Mouse (Mus musculus) heart, embryonic 11.5 days (tissue): ENCODE data around the gene Rtl8a. TPM values are rescaled to one million over a fixed set of nuclear protein-coding genes. Genes with fewer than 3 reads are reported as not detected.
A peak's percentile ranks its signal among the peaks of the same experiment; 100 is the strongest.
"Not testable (repeated sequence)": the region's sequence is repeated elsewhere in the genome, so short reads cannot be mapped to it uniquely, and the experiment has no call there.

Source experiments
- ATAC-seq: fragments of 200-750 bp; cut with Nextera tagmentation; replicated peaks from 2 replicates; pipeline ENCODE4 v1.8.0; 2017; ENCODE audit warnings: moderate library complexity; ENCODE audit not compliant: insufficient number of reproducible peaks, low FRiP score, low TSS enrichment
- H3K27ac ChIP-seq: fragments of 300-500 bp; sonication (generic); 2 replicates; pipeline ENCODE4 v1.5.1; 2014; ENCODE audit warnings: mild to moderate bottlenecking, low read depth, low read length
- H3K27me3 ChIP-seq: fragments of 300-500 bp; sonication (generic); 2 replicates; pipeline ENCODE4 v1.6.1; 2014; ENCODE audit warnings: mild to moderate bottlenecking, low read length, mixed read lengths; ENCODE audit not compliant: control insufficient read depth, insufficient read depth
- H3K36me3 ChIP-seq: fragments of 300-500 bp; sonication (generic); 2 replicates; pipeline ENCODE4 v1.6.1; 2014; ENCODE audit warnings: mild to moderate bottlenecking, low read length, moderate library complexity, mixed read lengths; ENCODE audit not compliant: control insufficient read depth, insufficient read depth
- H3K4me1 ChIP-seq: fragments of 300-500 bp; sonication (generic); 2 replicates; pipeline ENCODE4 v1.6.1; 2014; ENCODE audit warnings: low read length; ENCODE audit not compliant: control insufficient read depth, insufficient read depth
- H3K4me2 ChIP-seq: fragments of 300-500 bp; sonication (generic); 2 replicates; pipeline ENCODE4 v1.6.1; 2014; ENCODE audit warnings: mild to moderate bottlenecking, moderate library complexity
- H3K4me3 ChIP-seq: fragments of 300-500 bp; sonication (generic); 2 replicates; pipeline ENCODE4 v1.5.1; 2014; ENCODE audit warnings: low read depth, low read length
- H3K9ac ChIP-seq: fragments of 300-500 bp; sonication (generic); 2 replicates; pipeline ENCODE4 v1.6.1; 2014; ENCODE audit warnings: mild to moderate bottlenecking, low read depth, low read length, moderate library complexity
- H3K9me3 ChIP-seq: fragments of 300-500 bp; sonication (generic); replicated peaks from 2 replicates; pipeline ENCODE4 v1.6.1; 2016; ENCODE audit warnings: low read length; ENCODE audit not compliant: control insufficient read depth
- WGBS: fragments of 180-500 bp; shearing (Covaris S2); extraction: QIAGEN DNeasy Blood & Tissue Kit; methylation state at CpG from one replicate; pipeline ENCODE4 v1.1.7; 2014; ENCODE audit not compliant: insufficient replicate concordance; 5-methylcytosine and 5-hydroxymethylcytosine counted together
- polyA plus RNA-seq: library from polyadenylated mRNA; unstranded; fragments of >200 nt; fragmentation: Nextera tagmentation; extraction: Ambion mirVana; gene quantifications from 2 replicates; pipeline ENCODE4 v1.2.1, GENCODE M21; 2014

The Rtl8a gene
- polyA plus RNA-seq, 1 experiment from 2014 or later = 108 TPM

GRCm38 (mm10) chrX:53607242-53608121, 36.0 kb downstream of the Rtl8a start, which contains the start of gene Rtl8c:
Gene Rtl8c, plus strand, starts transcription at chrX:53608032.
- H3K36me3 ChIP-seq = no peaks in the 10 kb centered on the region
- peak; percentile 75 for ATAC-seq
- H3K27me3 ChIP-seq = no peaks in the 10 kb centered on the region
- peak within 1 kb of the TSS; percentile 63 for H3K4me2 ChIP-seq
- H3K9ac ChIP-seq = peak within 1 kb of the TSS; percentile 66
- H3K9me3 ChIP-seq = no peaks in the 10 kb centered on the region
- H3K27ac ChIP-seq = peak within 1 kb of the TSS; percentile 54; the same call in 1 of the 2 replicates
- peak within 1 kb of the TSS; percentile 44 for H3K4me3 ChIP-seq
- no peaks in the 10 kb centered on the region for H3K4me1 ChIP-seq
- WGBS = 23% methylated on average over 20 of the region's 20 CpGs

DNA sequence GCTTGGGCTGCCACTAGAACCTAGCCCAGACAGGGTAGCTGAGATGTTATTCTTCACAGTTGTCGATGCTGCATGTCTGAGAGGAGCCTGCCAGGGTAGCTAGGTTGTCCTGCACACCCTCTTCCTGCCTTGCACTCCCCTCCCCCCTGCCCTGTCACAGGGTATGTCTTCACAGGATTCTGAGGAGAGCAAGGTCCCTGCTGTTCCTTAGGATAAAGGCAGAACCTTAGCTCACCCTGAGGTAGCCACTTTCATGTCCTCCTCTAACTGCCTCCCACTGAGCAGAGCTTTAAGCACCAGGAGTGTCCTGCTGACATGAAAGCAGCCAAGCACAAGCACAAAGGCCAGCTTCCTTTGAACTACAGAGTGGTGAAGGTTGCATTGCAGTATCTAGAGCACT, 37.3 kb downstream of the Rtl8a start:
- H3K36me3 ChIP-seq, H3K4me2 ChIP-seq, H3K27me3 ChIP-seq, H3K9me3 ChIP-seq, ATAC-seq, H3K4me1 ChIP-seq, H3K4me3 ChIP-seq, H3K9ac ChIP-seq, H3K27ac ChIP-seq: not testable (repeated sequence)
- WGBS = 18% methylated on average over 1 of the region's 1 CpGs

- not testable (repeated sequence) for H3K27me3 ChIP-seq, H3K9ac ChIP-seq, H3K4me3 ChIP-seq, H3K9me3 ChIP-seq, H3K4me2 ChIP-seq, H3K27ac ChIP-seq, H3K36me3 ChIP-seq, ATAC-seq, H3K4me1 ChIP-seq
- WGBS = 11% methylated on average over 1 of the region's 2 CpGs
Observed at GRCm38 (mm10) chrX:53599993-53600392, 43.5 kb downstream of the Rtl8a start.

Other genes with a start within 250 kb of the Rtl8a start
- gene Etd, start 208.8 kb downstream of the Rtl8a start, polyA plus RNA-seq = not detected in 2 replicates
- gene Rtl8c, start 35.6 kb downstream of the Rtl8a start, polyA plus RNA-seq = 40.7 and 45.6 TPM in 2 replicates
- gene Gm14597, start 34.7 kb downstream of the Rtl8a start, polyA plus RNA-seq = not detected in 2 replicates
- 80.5 and 83.0 TPM in 2 replicates for gene Rtl8b, start 26.7 kb upstream of the Rtl8a start, polyA plus RNA-seq
- 0.31 and 0.72 TPM in 2 replicates for gene 4930502E18Rik, start 81.1 kb upstream of the Rtl8a start, polyA plus RNA-seq
- gene 1700013H16Rik, start 114.1 kb upstream of the Rtl8a start, polyA plus RNA-seq = not detected in 2 replicates
- gene Zfp36l3, start 132.7 kb upstream of the Rtl8a start, polyA plus RNA-seq = not detected in 2 replicates
- gene Xlr, start 154.0 kb upstream of the Rtl8a start, polyA plus RNA-seq = 1.8 and 4.0 TPM in 2 replicates